Mouse (Mus musculus) C2C12 (cell line): ENCODE measurements around the gene Dnajc5.

Experiments
- CTCF ChIP-seq: IDR thresholded peaks from one replicate; pipeline ENCODE4 v1.5.1; 2011; ENCODE audit not compliant: control insufficient read depth, insufficient read depth, insufficient read length
- FOSL1 ChIP-seq: IDR thresholded peaks from one replicate; pipeline ENCODE4 v1.8.0; 2011; ENCODE audit warnings: mild to moderate bottlenecking, low read length; ENCODE audit not compliant: poor library complexity, insufficient read depth, severe bottlenecking
- MYOG ChIP-seq: IDR thresholded peaks from one replicate; pipeline ENCODE4 v1.6.1; 2011; ENCODE audit not compliant: control insufficient read depth, insufficient read length; ENCODE audit errors: extremely low read depth

DNA sequence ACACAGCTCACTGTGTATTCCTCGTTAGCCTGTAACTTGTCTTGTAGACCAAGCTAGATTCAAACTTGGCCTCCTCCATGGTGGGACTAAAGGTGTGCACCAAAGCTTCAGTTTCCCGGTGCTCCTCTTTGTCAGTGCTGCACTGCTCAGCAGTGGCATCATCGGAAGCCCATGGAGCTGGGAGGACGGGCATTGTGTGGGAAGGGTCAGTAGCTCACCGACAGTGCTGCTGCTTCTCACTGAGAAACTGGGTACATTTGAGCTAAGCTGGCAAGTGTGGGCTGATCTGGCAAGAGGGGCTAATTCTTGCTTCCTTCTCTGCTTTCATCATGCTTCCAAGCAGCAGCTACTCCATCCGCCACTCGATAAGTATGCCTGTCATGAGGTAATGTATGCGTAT, 9.1 kb upstream of the Dnajc5 start:
- TF ChIP-seq CTCF (no peak), FOSL1 (no peak), MYOG (no peak)
